Mouse (Mus musculus) MEL (cell line): ENCODE measurements around the gene Fam184b. TPM values are rescaled to one million over a fixed set of nuclear protein-coding genes. Genes with fewer than 3 reads are reported as not detected.

Source experiments
- DNase-seq: peaks from one replicate; pipeline ENCODE4 v3.0.0; 2011; ENCODE audit warnings: low read depth, low spot score
- H3K27ac ChIP-seq: 2 replicates; pipeline ENCODE4 v1.5.1; 2012; ENCODE audit warnings: low read depth, mild to moderate bottlenecking, control low read depth, low read length, moderate library complexity; ENCODE audit not compliant: control insufficient read depth
- H3K27me3 ChIP-seq, 2 experiments: fragments of 150-350 bp in 1 of 2; sonication (generic) in 1 of 2; 2 replicates each; pipeline ENCODE4 v1.6.1; 2012; ENCODE audit warnings: low read length in 2 of 2, mild to moderate bottlenecking in 2 of 2, improper control_type of control experiment in 1 of 2, moderate library complexity in 1 of 2; ENCODE audit not compliant: insufficient read depth in 2 of 2, control insufficient read depth in 1 of 2
- H3K36me3 ChIP-seq, 2 experiments: 2 replicates each; pipeline ENCODE4 v1.6.1; 2012 to 2014; ENCODE audit warnings: low read length in 2 of 2, improper control_type of control experiment in 1 of 2, inconsistent platforms in 1 of 2, mild to moderate bottlenecking in 1 of 2; ENCODE audit not compliant: insufficient read depth in 2 of 2, control insufficient read depth in 1 of 2
- H3K4me1 ChIP-seq, 2 experiments: fragments of 150-350 bp in 1 of 2; sonication (generic) in 1 of 2; 2 replicates each; pipeline ENCODE4 v1.6.1; 2012; ENCODE audit warnings: low read length in 2 of 2, improper control_type of control experiment in 1 of 2, mild to moderate bottlenecking in 1 of 2; ENCODE audit not compliant: insufficient read depth in 2 of 2, control insufficient read depth in 1 of 2
- H3K4me3 ChIP-seq, 2 experiments: fragments of 150-350 bp in 1 of 2; sonication (generic) in 1 of 2; 2 replicates each; pipeline ENCODE4 v1.5.1; 2012; ENCODE audit warnings: low read depth in 2 of 2, low read length in 2 of 2, mild to moderate bottlenecking in 2 of 2, moderate library complexity in 2 of 2, control low read depth in 1 of 2, improper control_type of control experiment in 1 of 2; ENCODE audit not compliant: control insufficient read depth in 1 of 2, insufficient read depth in 1 of 2
- H3K79me2 ChIP-seq: 2 replicates; pipeline ENCODE4 v1.6.1; 2012; ENCODE audit warnings: mild to moderate bottlenecking, low read length, moderate library complexity; ENCODE audit not compliant: control insufficient read depth, poor library complexity, insufficient read depth
- H3K9ac ChIP-seq: 2 replicates; pipeline ENCODE4 v1.6.1; 2012; ENCODE audit warnings: low read depth, mild to moderate bottlenecking, control low read depth, low read length, moderate library complexity; ENCODE audit not compliant: control insufficient read depth, poor library complexity, severe bottlenecking
- H3K9me3 ChIP-seq: fragments of 150-350 bp; sonication (generic); replicated peaks from 2 replicates; pipeline ENCODE4 v1.6.1; 2012; ENCODE audit warnings: mild to moderate bottlenecking, low read length, improper control_type of control experiment, moderate library complexity; ENCODE audit not compliant: insufficient read depth
- BHLHE40 ChIP-seq: IDR thresholded peaks from 2 replicates; pipeline ENCODE4 v1.6.1; 2012; ENCODE audit warnings: low read depth, mild to moderate bottlenecking, inconsistent platforms, low read length, improper control_type of control experiment, borderline replicate concordance
- CHD1 ChIP-seq: IDR thresholded peaks from 2 replicates; pipeline ENCODE4 v1.6.1; 2012; ENCODE audit warnings: low read depth, mild to moderate bottlenecking, inconsistent platforms, low read length, improper control_type of control experiment
- CTCF ChIP-seq, 3 experiments: IDR thresholded peaks in 2 of 3; conservative IDR thresholded peaks in 1 of 3; 2 replicates each; pipeline ENCODE4 v1.5.1; 2011 to 2012; ENCODE audit warnings: low read length in 3 of 3, low read depth in 2 of 3, mild to moderate bottlenecking in 2 of 3, improper control_type of control experiment in 1 of 3, inconsistent platforms in 1 of 3, mixed read lengths in 1 of 3, moderate library complexity in 1 of 3; ENCODE audit not compliant: control insufficient read depth in 1 of 3, insufficient read depth in 1 of 3, poor library complexity in 1 of 3, severe bottlenecking in 1 of 3
- E2F4 ChIP-seq: IDR thresholded peaks from 2 replicates; pipeline ENCODE4 v1.6.1; 2011; ENCODE audit warnings: low read depth, low read length, improper control_type of control experiment, borderline replicate concordance
- ELF1 ChIP-seq: IDR thresholded peaks from 2 replicates; pipeline ENCODE4 v1.6.1; 2014; ENCODE audit warnings: low read depth, mild to moderate bottlenecking, inconsistent platforms, low read length, improper control_type of control experiment, moderate library complexity
- GABPA ChIP-seq: IDR thresholded peaks from 2 replicates; pipeline ENCODE4 v1.6.1; 2012; ENCODE audit warnings: low read depth, mild to moderate bottlenecking, inconsistent platforms, low read length, improper control_type of control experiment, moderate library complexity
- HCFC1 ChIP-seq: IDR thresholded peaks from 2 replicates; pipeline ENCODE4 v1.6.1; 2012; ENCODE audit warnings: low read depth, mild to moderate bottlenecking, inconsistent platforms, low read length, improper control_type of control experiment, moderate library complexity
- MAFK ChIP-seq: IDR thresholded peaks from 2 replicates; pipeline ENCODE4 v1.6.1; 2011; ENCODE audit warnings: low read depth, mild to moderate bottlenecking, low read length, improper control_type of control experiment, borderline replicate concordance
- MAX ChIP-seq: IDR thresholded peaks from 2 replicates; pipeline ENCODE4 v1.6.1; 2011; ENCODE audit warnings: low read length, improper control_type of control experiment
- MEF2A ChIP-seq: IDR thresholded peaks from 2 replicates; pipeline ENCODE4 v1.6.1; 2014; ENCODE audit warnings: low read depth, mild to moderate bottlenecking, inconsistent platforms, low read length, improper control_type of control experiment; ENCODE audit not compliant: poor library complexity, insufficient replicate concordance, severe bottlenecking; ENCODE audit errors: extremely low read depth
- MXI1 ChIP-seq: IDR thresholded peaks from 2 replicates; pipeline ENCODE4 v1.6.1; 2011; ENCODE audit warnings: mild to moderate bottlenecking, low read depth, low read length, improper control_type of control experiment
- MYC ChIP-seq: IDR thresholded peaks from 2 replicates; pipeline ENCODE4 v1.6.1; 2011; ENCODE audit warnings: low read depth, mild to moderate bottlenecking, low read length, improper control_type of control experiment, moderate library complexity
- POLR2A ChIP-seq, 2 experiments: IDR thresholded peaks; 2 replicates each; pipeline ENCODE4 v1.6.1; 2011 to 2012; ENCODE audit warnings: low read length in 2 of 2, mild to moderate bottlenecking in 2 of 2, control low read depth in 1 of 2, improper control_type of control experiment in 1 of 2, low read depth in 1 of 2, moderate library complexity in 1 of 2; ENCODE audit not compliant: control insufficient read depth in 1 of 2, insufficient read depth in 1 of 2, poor library complexity in 1 of 2
- POLR2AphosphoS2 ChIP-seq: IDR thresholded peaks from 2 replicates; pipeline ENCODE4 v1.6.1; 2011; ENCODE audit warnings: low read length, improper control_type of control experiment
- RAD21 ChIP-seq: IDR thresholded peaks from 2 replicates; pipeline ENCODE4 v1.6.1; 2011; ENCODE audit warnings: mild to moderate bottlenecking, low read depth, low read length, improper control_type of control experiment
- SIN3A ChIP-seq: IDR thresholded peaks from 2 replicates; pipeline ENCODE4 v1.6.1; 2012; ENCODE audit warnings: low read length, improper control_type of control experiment, inconsistent platforms
- TAL1 ChIP-seq: IDR thresholded peaks from 2 replicates; pipeline ENCODE4 v1.6.1; 2012; ENCODE audit warnings: mild to moderate bottlenecking, inconsistent platforms, low read length, moderate library complexity, mixed read lengths
- TCF12 ChIP-seq: IDR thresholded peaks from 2 replicates; pipeline ENCODE4 v1.6.1; 2014; ENCODE audit warnings: low read depth, mild to moderate bottlenecking, inconsistent platforms, low read length, improper control_type of control experiment, moderate library complexity
- UBTF ChIP-seq: IDR thresholded peaks from 2 replicates; pipeline ENCODE4 v1.6.1; 2012; ENCODE audit warnings: low read depth, mild to moderate bottlenecking, inconsistent platforms, low read length, improper control_type of control experiment, moderate library complexity, borderline replicate concordance; ENCODE audit not compliant: insufficient read depth
- USF2 ChIP-seq, 2 experiments: IDR thresholded peaks; 2 replicates each; pipeline ENCODE4 v1.6.1; 2011 to 2012; ENCODE audit warnings: improper control_type of control experiment in 2 of 2, low read length in 2 of 2, borderline replicate concordance in 1 of 2, inconsistent platforms in 1 of 2, low read depth in 1 of 2, mild to moderate bottlenecking in 1 of 2; ENCODE audit not compliant: insufficient read depth in 1 of 2
- polyA plus RNA-seq, 2 experiments: library from polyadenylated mRNA; stranded (reverse) in 1 of 2; unstranded in 1 of 2; fragments of >175 nt in 1 of 2; fragments of >200 nt in 1 of 2; gene quantifications; 2 replicates each; pipeline versions ENCODE4 v1.2.1 to v1.2.4; 2012; ENCODE audit warnings: low replicate concordance in 2 of 2, low read depth in 1 of 2; ENCODE audit not compliant: insufficient read length in 2 of 2, insufficient read depth in 1 of 2, missing spikeins in 1 of 2
- total RNA-seq: library from RNA; depleted of rRNA; stranded (reverse); fragments of 300-350 nt; gene quantifications from 2 replicates; pipeline ENCODE4 v1.2.3, GENCODE M21; 2012

The Fam184b gene
- total and polyA plus RNA-seq, 3 experiments, result under 0.01 to 0.06 TPM; not detected in 1

GRCm38 (mm10) chr5:45572816-45573215 lies 66.6 kb downstream of the Fam184b start:
- Histone ChIP-seq H3K4me1 (no peaks in the 10 kb centered on the region), H3K36me3 (no peaks in the 10 kb centered on the region), H3K79me2 (no peaks in the 10 kb centered on the region), H3K27me3 (no peaks in the 10 kb centered on the region; a peak in 1 of 4 replicates), H3K9me3 (no peaks in the 10 kb centered on the region), H3K4me3 (no peak overlapping the region), H3K27ac (no peak overlapping the region), H3K9ac (no peak overlapping the region)
- DNase-seq, result no peak
- TF ChIP-seq GABPA, result no peak
- no peak for TF ChIP-seq ELF1
- no peak for TF ChIP-seq TCF12
- no peak for TF ChIP-seq TAL1
- no peak for TF ChIP-seq UBTF
- no peak for TF ChIP-seq E2F4
- TF ChIP-seq HCFC1, result no peak
- no peak for TF ChIP-seq MAX
- TF ChIP-seq RAD21, result no peak
- TF ChIP-seq BHLHE40, result no peak
- TF ChIP-seq POLR2A (IDR thresholded peaks at IDR 0.05; ENCODE audit: control insufficient read depth in 1 of 2, insufficient read depth in 1 of 2, low read depth in 1 of 2, low read length in 2 of 2, poor library complexity in 1 of 2), result no peak
- TF ChIP-seq MEF2A, result no peak
- TF ChIP-seq CHD1, result no peak
- TF ChIP-seq MYC, result no peak
- no peak for TF ChIP-seq MAFK
- TF ChIP-seq CTCF (IDR thresholded peaks at IDR 0.05 in 2 of 3, conservative IDR thresholded peaks at IDR 0.05 in 1 of 3; ENCODE audit: control insufficient read depth in 1 of 3, insufficient read depth in 1 of 3, low read depth in 2 of 3, low read length in 3 of 3, poor library complexity in 1 of 3, severe bottlenecking in 1 of 3), result no peak

GRCm38 (mm10) chr5:45565829-45566228 lies 73.6 kb downstream of the Fam184b start:
- no peaks in the 10 kb centered on the region for H3K4me1 ChIP-seq
- H3K36me3 ChIP-seq, result no peaks in the 10 kb centered on the region
- no peaks in the 10 kb centered on the region for H3K79me2 ChIP-seq
- H3K27me3 ChIP-seq, result peaks cover 2 to 5% of the 10 kb centered on the region in 2 experiments
- H3K9ac ChIP-seq, result no peak overlapping the region
- H3K27ac ChIP-seq, result no peak overlapping the region
- H3K4me3 ChIP-seq, result no peak overlapping the region
- no peak for DNase-seq
- no peaks in the 10 kb centered on the region for H3K9me3 ChIP-seq
- no peak for TF ChIP-seq SIN3A
- no peak for TF ChIP-seq POLR2A (IDR thresholded peaks at IDR 0.05; ENCODE audit: control insufficient read depth in 1 of 2, insufficient read depth in 1 of 2, low read depth in 1 of 2, low read length in 2 of 2, poor library complexity in 1 of 2)
- no peak for TF ChIP-seq POLR2AphosphoS2
- TF ChIP-seq USF2 (IDR thresholded peaks at IDR 0.05; ENCODE audit: borderline replicate concordance in 1 of 2, insufficient read depth in 1 of 2, low read depth in 1 of 2, low read length in 2 of 2), result no peak
- TF ChIP-seq MXI1, result no peak
- TF ChIP-seq ELF1, result no peak
- TF ChIP-seq MYC, result no peak
- TF ChIP-seq E2F4, result no peak
- TF ChIP-seq, all 39 proteins: peak for 0
